Mouse (Mus musculus) lung, postnatal 4 days (tissue): ENCODE data around the gene Ubiad1.

Experiments
- DNase-seq, 2 experiments: peaks; one replicate each; pipeline ENCODE4 v3.0.0; 2021

The Ubiad1 gene

DNA sequence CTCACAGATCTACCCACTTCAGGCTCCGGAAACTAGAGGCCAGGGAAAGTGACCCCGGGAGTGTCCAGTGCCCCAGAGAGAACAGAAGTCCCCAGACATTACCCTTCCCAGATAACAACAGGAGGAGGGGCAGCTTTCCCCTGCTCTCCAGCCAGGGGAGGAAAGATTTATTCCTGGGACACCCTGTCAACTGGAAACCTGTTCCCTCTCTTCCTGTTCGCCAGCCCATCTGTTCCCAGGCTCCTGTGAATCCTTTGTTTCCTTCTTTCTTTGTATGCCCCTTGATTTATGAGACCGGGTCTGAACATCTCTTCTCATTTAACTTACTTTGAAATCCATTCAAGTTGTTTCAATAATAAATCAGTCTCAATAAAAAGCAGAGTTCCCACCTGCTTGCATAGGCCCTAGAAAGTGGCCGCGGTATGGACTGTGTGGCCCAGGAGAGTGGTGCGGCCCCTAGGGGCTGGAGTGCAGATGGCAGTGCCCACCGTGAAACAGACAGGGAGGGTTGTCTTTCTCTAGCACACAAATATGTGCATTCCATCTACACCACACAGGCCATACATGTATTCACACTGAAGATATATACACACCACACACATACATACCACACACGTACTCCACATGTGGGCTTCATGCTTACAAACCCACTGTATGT, 45.0 kb downstream of the Ubiad1 start:
- DNase-seq = no peak

DNA sequence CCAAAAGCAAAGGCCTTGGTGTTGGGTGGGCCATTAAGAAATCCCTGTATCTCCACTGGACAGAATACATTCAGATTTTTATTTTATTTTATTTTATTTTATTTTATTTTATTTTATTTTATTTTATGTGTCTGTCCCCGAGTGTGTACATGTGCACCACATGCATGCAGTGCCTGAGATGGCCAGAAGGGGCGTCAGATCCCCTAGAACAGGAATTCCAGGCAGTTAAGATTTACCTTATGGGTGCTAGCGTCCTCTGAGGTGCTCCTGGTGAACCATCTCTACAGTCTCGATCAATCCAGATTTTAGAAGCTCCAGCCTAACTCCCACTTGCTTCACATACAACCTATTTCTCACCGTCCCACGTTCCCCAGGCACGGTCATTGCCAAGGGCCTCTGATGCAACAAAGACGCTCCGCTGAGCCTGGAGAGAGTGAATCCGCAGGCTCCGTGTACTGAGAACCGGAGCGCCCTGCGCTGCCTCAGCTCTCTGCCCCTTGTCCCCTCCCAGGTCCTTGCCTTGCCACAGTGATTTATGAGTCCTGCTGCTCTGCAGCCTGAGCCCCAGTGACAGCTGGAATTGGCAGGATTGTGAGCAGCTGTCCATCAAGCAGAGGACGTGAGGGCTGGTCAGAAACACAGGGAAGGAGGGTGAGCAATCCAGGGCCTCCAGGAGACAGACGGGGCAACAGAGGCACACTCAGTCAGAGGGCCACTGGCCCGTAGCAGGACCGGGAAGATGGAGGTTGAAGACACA, 46.9 kb downstream of the Ubiad1 start:
- DNase-seq = no peak

DNA sequence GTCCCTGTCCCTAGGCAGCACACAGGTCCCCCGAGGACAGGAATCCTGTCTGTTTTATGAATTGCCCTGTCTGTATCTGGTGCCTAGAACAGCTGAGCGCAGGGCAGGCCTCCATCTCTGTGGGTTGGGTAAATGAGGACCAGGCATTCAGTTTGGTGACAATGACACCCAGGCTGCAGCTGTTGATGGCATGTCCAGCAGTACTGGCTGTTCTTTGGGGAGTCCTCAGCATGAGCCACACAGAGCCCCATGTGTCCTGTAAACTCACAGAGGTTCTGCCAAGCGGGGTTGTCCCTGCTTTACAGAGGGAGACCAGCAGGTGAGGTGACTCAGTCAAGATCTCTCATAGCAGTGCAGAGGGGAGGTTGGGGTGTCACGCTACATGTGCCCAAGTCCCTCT, 47.5 kb downstream of the Ubiad1 start:
- DNase-seq = no peak

DNA sequence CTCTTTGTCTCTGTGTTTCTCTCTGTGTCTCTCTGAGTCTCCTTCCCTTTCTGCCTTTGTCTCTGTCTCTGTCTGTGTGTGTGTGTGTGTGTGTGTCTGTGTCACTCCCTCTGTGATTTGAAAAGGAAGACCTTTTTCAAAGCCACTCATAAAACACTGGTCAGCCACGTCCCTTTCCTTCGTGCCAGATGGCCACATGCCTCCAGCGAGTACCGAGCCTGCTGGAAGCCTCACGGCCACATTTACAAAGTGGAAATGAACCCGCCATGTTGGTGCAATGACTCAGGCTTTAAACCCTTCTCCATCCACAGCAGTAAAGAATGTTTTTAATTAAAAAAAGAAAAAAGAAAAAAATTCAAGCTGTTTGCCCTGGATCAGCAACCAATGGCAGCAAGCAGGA, 48.7 kb downstream of the Ubiad1 start:
- DNase-seq = no peak

DNA sequence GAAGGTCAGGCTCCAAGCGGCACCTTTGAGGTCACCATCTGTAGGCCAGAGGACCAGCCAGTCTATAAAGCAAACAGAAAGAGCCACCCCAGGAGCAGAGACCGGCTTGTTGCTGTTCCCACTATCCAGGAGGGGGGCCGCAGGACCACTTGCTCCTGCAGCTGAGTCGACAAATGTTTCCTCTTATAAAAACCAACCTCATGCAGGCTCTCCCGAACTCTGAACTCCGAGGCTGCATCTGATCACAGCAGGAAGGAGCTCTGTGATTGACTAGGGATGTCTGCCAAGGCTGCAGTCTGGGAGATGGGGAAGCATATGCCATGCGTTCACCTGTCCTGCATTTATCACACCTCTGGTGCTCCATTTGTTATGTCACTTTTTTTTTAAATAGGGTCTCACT, 49.4 kb downstream of the Ubiad1 start:
- no peak for DNase-seq

DNA sequence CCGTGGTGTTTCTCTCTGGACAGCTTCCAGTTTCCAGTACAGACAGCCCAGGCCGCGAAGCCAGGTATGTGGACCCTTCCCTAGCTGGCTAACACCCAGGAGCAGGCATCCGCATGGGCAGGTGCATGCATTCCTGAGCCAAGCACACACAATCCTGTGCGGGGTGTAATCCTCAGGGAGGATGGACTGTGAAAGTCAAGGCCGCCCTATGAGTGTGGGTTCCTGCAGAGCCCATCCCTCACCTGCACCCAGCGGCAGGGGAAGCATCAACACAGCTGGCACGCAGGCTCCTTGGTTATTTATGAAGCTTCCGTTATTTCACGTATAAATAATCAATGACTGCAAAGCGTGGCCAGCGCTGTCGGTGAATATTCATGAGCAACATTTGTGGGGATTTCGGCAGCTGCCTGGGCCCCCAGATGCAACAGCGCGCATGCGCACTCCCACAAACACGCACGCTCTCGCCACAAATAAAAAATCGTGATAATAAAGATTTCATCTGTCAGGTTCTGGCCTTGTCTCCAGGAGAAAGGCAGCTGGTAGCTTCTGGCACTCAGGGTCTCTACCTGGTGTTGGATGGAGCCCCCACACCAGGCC, 52.8 kb downstream of the Ubiad1 start:
- no peak for DNase-seq

DNA sequence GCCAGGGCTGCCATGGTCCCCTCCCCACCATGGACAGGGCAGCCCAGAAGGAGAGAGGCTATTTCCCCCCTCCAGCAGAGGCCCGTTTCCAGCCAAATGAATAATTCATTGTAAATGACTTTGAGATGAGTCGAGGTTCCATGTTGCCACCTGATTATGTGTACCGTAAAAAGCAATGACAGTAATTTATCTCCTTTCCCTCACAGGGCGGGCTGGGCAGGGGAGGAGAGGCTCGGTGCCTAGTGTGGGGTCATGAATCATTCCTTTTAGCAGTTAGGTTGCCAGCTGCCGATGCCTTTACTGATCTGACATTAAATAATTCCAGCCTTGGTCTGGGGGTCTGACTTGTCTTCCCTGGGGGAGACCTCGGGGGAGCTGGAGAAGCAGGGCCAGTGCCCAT, 54.9 kb downstream of the Ubiad1 start:
- DNase-seq = no peak

DNA sequence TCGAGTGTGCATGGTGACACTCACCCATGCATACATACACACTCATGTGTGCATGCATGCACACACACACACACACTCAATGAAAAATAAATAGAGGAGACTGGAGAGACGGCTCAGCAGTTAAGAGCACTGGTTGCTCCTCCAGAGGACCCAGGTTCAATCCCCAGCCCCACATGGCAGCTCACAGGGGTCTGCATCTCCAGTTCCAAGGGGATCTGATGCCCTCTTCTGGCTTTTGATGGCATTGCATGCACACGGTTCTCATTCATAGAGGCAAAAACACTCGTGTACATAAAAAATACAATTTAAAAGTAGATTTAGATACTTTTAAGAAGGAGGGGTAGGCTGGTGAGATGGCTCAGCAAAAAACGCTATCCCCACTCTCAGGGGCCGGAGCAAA, 55.5 kb downstream of the Ubiad1 start:
- no peak for DNase-seq

DNA sequence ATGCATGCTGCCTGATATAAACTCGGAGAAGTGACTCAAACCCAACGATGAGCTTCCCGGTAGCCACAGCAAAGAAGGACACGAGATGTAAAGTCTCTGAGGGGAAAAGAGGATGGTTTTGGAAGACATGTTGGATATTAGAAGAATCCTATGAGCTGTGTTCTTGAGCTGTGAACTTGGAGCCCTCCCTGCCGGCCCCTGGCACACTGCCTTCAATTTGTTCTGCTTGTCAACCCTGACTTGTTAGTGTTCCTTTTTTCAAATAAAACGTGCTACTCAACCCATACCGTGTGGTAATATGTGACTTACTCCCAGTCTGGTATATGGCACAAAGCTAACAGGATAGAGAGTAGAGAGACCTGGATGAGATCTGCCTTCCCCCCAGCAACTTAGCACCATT, 59.3 kb downstream of the Ubiad1 start:
- DNase-seq = no peak
